ENCODE assay signal across 8 mouse cellular contexts in genomic region chr11:121421553-121422173, GRCm38 (mm10). TPM values are rescaled to one million over a fixed set of nuclear protein-coding genes. Genes with fewer than 3 reads are reported as not detected.
DNase-seq lines count a peak whose midpoint lies in the region; ATAC-seq and TF ChIP-seq lines count a peak whose summit lies in the region.

No protein-coding gene starts in this region.

- ATAC-seq in heart, postnatal 0 days (ENCODE audit: insufficient read depth, low read depth) = peak; percentile 43
- ATAC-seq in common myeloid progenitor, adult 5-6 weeks (replicated peaks; ENCODE audit: low read depth, poor library complexity, severe bottlenecking) = peak; percentile 52
- peak; percentile 32 for ATAC-seq in inflammation-experienced regulatory T-cells, adult 6 months
- peak; percentile 66 for ATAC-seq in megakaryocyte-erythroid progenitor cell, adult 5-6 weeks (replicated peaks; ENCODE audit: low FRiP score, low TSS enrichment, poor library complexity, severe bottlenecking)

- peak overlapping the region; percentile 71 for H3K27ac ChIP-seq in heart, postnatal 0 days (ENCODE audit: low read depth)

- H3K4me2 ChIP-seq in heart, postnatal 0 days (ENCODE audit: low read depth, low read length) = peak overlapping the region; percentile 86

- TF ChIP-seq EP300 in heart, postnatal 0 days (IDR thresholded peaks at IDR 0.05; ENCODE audit: low read depth) = no peak

- H3K4me1 ChIP-seq in heart, postnatal 0 days (ENCODE audit: control insufficient read depth, insufficient read depth) = peaks cover 11% of the 10 kb centered on the region

- H3K9ac ChIP-seq in heart, postnatal 0 days (replicated peaks; ENCODE audit: low read depth, low read length) = peak overlapping the region; percentile 76

- TF ChIP-seq CTCF in heart, postnatal 0 days (IDR thresholded peaks at IDR 0.05; ENCODE audit: low read depth) = no peak

- no peaks in the 10 kb centered on the region for H3K27me3 ChIP-seq in heart, postnatal 0 days (ENCODE audit: control insufficient read depth, insufficient read depth, low read length)

- peak; percentile 29 for DNase-seq in heart, postnatal 0 days (ENCODE audit: low spot score)
- DNase-seq in heart, postnatal 10 days = no peak
- DNase-seq in cerebellum, postnatal 10 days = no peak
- no peak for DNase-seq in layer of hippocampus, adult 8-10 months (ENCODE audit: low spot score in 2 of 2)
- no peak for DNase-seq in testis, postnatal 10 days (ENCODE audit: low spot score)

- peak overlapping the region; percentile 68 for H3K4me3 ChIP-seq in heart, postnatal 0 days (ENCODE audit: low read depth, low read length)

- WGBS in heart, postnatal 0 days = under 1% methylated on average over 28 of the region's 28 CpGs

- peaks cover 14% of the 10 kb centered on the region; the same call in 1 of the 2 replicates for H3K36me3 ChIP-seq in heart, postnatal 0 days (replicated peaks; ENCODE audit: control insufficient read depth, insufficient read depth, low read length)

- intact Hi-C loops in heart, postnatal 10 days (cut with DNase I) = loop anchor here (1.0 to 5.0 kb wide), 2 partner anchors 33 to 69 kb away; partner anchors contain the start of genes Rab40b and Wdr45b

- no peaks in the 10 kb centered on the region for H3K9me3 ChIP-seq in heart, postnatal 0 days (replicated peaks; ENCODE audit: control insufficient read depth, low read length)

RNA-seq across cellular contexts. Expression of gene Fn3krp, which starts 0.5 kb away (rescaled TPM):
- 7.0 and 12.4 TPM in 2 replicates for total RNA-seq in heart, postnatal 0 days (2014; rRNA removed; ENCODE audit: low replicate concordance)
- polyA plus RNA-seq in heart, postnatal 0 days (2015; fragmentation: Nextera tagmentation; extraction: Ambion mirVana) = 4.5 and 4.8 TPM in 2 replicates
- 1 to 10 TPM; 6.0 to 8.3 TPM for total RNA-seq in heart, postnatal 10 days (2021)
- total RNA-seq in common myeloid progenitor, adult 5-6 weeks (2017) = 19.6 and 26.3 TPM in 2 replicates
- 1 to 10 TPM; 8.0 to 9.5 (median 8.3) TPM for polyA plus RNA-seq in inflammation-experienced regulatory T-cells, adult 6 months (2017; shearing (Covaris generic))
- 18.8 and 22.0 TPM in 2 replicates for total RNA-seq in megakaryocyte-erythroid progenitor cell, adult 5-6 weeks (2014; fragmentation: Nextera tagmentation)
- total RNA-seq in megakaryocyte-erythroid progenitor cell, adult 5-6 weeks (2017) = 35.3 and 42.9 TPM in 2 replicates
- 10 to 100 TPM; 48.4 to 51.6 (median 51.1) TPM for total RNA-seq in layer of hippocampus, adult 8-10 months (2022)

RNA-seq across cellular contexts. Expression of gene Fn3k, which starts 13.1 kb away (rescaled TPM):
- 12.5 and 17.5 TPM in 2 replicates for total RNA-seq in heart, postnatal 0 days (2014; rRNA removed; ENCODE audit: low replicate concordance)
- polyA plus RNA-seq in heart, postnatal 0 days (2015; fragmentation: Nextera tagmentation; extraction: Ambion mirVana) = 20.5 and 26.7 TPM in 2 replicates
- 10 to 100 TPM; 17.3 to 22.8 TPM for total RNA-seq in heart, postnatal 10 days (2021)
- 0.44 and 0.46 TPM in 2 replicates for total RNA-seq in common myeloid progenitor, adult 5-6 weeks (2017)
- under 1 TPM in 1 of 3 experiments, not detected in 2; 0.18 TPM for polyA plus RNA-seq in inflammation-experienced regulatory T-cells, adult 6 months (2017; shearing (Covaris generic))
- total RNA-seq in megakaryocyte-erythroid progenitor cell, adult 5-6 weeks (2014; fragmentation: Nextera tagmentation) = 0.81 TPM in 1 of 2 replicates, not detected in the other
- 0.11 and 0.47 TPM in 2 replicates for total RNA-seq in megakaryocyte-erythroid progenitor cell, adult 5-6 weeks (2017)
- total RNA-seq in layer of hippocampus, adult 8-10 months (2022) = 10 to 100 TPM; 40.7 to 57.9 (median 49.9) TPM

RNA-seq across cellular contexts. Expression of gene Tbcd, which starts 30.1 kb away (rescaled TPM):
- total RNA-seq in heart, postnatal 0 days (2014; rRNA removed; ENCODE audit: low replicate concordance) = 29.1 and 37.9 TPM in 2 replicates
- polyA plus RNA-seq in heart, postnatal 0 days (2015; fragmentation: Nextera tagmentation; extraction: Ambion mirVana) = 14.3 and 16.1 TPM in 2 replicates
- 10 to 100 TPM; 18.9 to 19.9 TPM for total RNA-seq in heart, postnatal 10 days (2021)
- total RNA-seq in common myeloid progenitor, adult 5-6 weeks (2017) = 46.9 and 57.8 TPM in 2 replicates
- polyA plus RNA-seq in inflammation-experienced regulatory T-cells, adult 6 months (2017; shearing (Covaris generic)) = 10 to 100 TPM; 15.2 to 27.0 (median 25.9) TPM
- 64.2 and 85.0 TPM in 2 replicates for total RNA-seq in megakaryocyte-erythroid progenitor cell, adult 5-6 weeks (2014; fragmentation: Nextera tagmentation)
- 53.6 and 105 TPM in 2 replicates for total RNA-seq in megakaryocyte-erythroid progenitor cell, adult 5-6 weeks (2017)
- total RNA-seq in layer of hippocampus, adult 8-10 months (2022) = 10 to 100 TPM; 40.3 to 43.8 (median 42.4) TPM

RNA-seq across cellular contexts. Expression of gene Rab40b, which starts 33.6 kb away (rescaled TPM):
- 3.1 and 5.8 TPM in 2 replicates for total RNA-seq in heart, postnatal 0 days (2014; rRNA removed; ENCODE audit: low replicate concordance)
- polyA plus RNA-seq in heart, postnatal 0 days (2015; fragmentation: Nextera tagmentation; extraction: Ambion mirVana) = 5.2 and 7.7 TPM in 2 replicates
- total RNA-seq in heart, postnatal 10 days (2021) = 1 to 10 TPM; 2.1 to 2.8 TPM
- 0.64 TPM in 1 of 2 replicates, not detected in the other for total RNA-seq in common myeloid progenitor, adult 5-6 weeks (2017)
- under 1 TPM in 1 of 3 experiments, not detected in 2; 0.42 TPM for polyA plus RNA-seq in inflammation-experienced regulatory T-cells, adult 6 months (2017; shearing (Covaris generic))
- 2.2 TPM in 1 of 2 replicates, not detected in the other for total RNA-seq in megakaryocyte-erythroid progenitor cell, adult 5-6 weeks (2014; fragmentation: Nextera tagmentation)
- total RNA-seq in megakaryocyte-erythroid progenitor cell, adult 5-6 weeks (2017) = 0.19 and 1.4 TPM in 2 replicates
- total RNA-seq in layer of hippocampus, adult 8-10 months (2022) = 10 to 100 TPM; 49.0 to 57.9 (median 53.8) TPM
